Mouse (Mus musculus) gastrocnemius, postnatal 14 days (tissue): ENCODE measurements around the gene Wdr26. TPM values are rescaled to one million over a fixed set of nuclear protein-coding genes. Genes with fewer than 3 reads are reported as not detected.

Experiments used
- DNase-seq: peaks from one replicate; pipeline ENCODE4 v3.0.0; 2021; ENCODE audit warnings: mixed read lengths
- intact Hi-C: fragments of 180-260 bp; cut with DNase I; formaldehyde crosslinking; loops from one replicate; pipeline ENCODE4 v1.15.1; 2025; ENCODE audit warnings: low total_unique reads
- total RNA-seq, 2 experiments: library from RNA; stranded (reverse); gene quantifications; 2 replicates each; pipeline ENCODE4 v1.2.3; 2021

Wdr26 gene
- total RNA-seq, 2 experiments from 2014 or later, result 96.7 to 110 TPM

GRCm38 (mm10) chr1:181245554-181246486 is 34.0 kb upstream of the Wdr26 start:
- DNase-seq, result no peak
- intact Hi-C loops, result no loop called here

- DNase-seq, result no peak
- intact Hi-C loops, result no loop called here
Observed at GRCm38 (mm10) chr1:181245067-181245466, 33.3 kb upstream of the Wdr26 start.

- intact Hi-C loops, result no loop called here
- DNase-seq, result no peak
Observed at GRCm38 (mm10) chr1:181241185-181241584, 29.4 kb upstream of the Wdr26 start.

GRCm38 (mm10) chr1:181237332-181237731 is 25.5 kb upstream of the Wdr26 start:
- intact Hi-C loops, result no loop called here
- no peak for DNase-seq

GRCm38 (mm10) chr1:181234326-181235035 is 22.7 kb upstream of the Wdr26 start:
- DNase-seq, result peak; percentile 65
- intact Hi-C loops, result no loop called here

GRCm38 (mm10) chr1:181233734-181234133 is 21.9 kb upstream of the Wdr26 start:
- DNase-seq, result no peak
- intact Hi-C loops, result no loop called here

GRCm38 (mm10) chr1:181232307-181233027 is 20.7 kb upstream of the Wdr26 start:
- peak; percentile 85 for DNase-seq
- intact Hi-C loops, result no loop called here

- no peak for DNase-seq
- intact Hi-C loops, result no loop called here
Observed at GRCm38 (mm10) chr1:181231821-181232220, 20.0 kb upstream of the Wdr26 start.

- intact Hi-C loops, result no loop called here
- DNase-seq, result no peak
Observed at GRCm38 (mm10) chr1:181231262-181231661, 19.5 kb upstream of the Wdr26 start.

GRCm38 (mm10) chr1:181230731-181231148 is 18.9 kb upstream of the Wdr26 start:
- DNase-seq, result no peak
- intact Hi-C loops, result no loop called here

- DNase-seq, result no peak
- intact Hi-C loops, result no loop called here
Observed at GRCm38 (mm10) chr1:181229046-181229445, 17.2 kb upstream of the Wdr26 start.

GRCm38 (mm10) chr1:181228591-181228990 is 16.8 kb upstream of the Wdr26 start:
- intact Hi-C loops, result no loop called here
- no peak for DNase-seq

- DNase-seq, result no peak
- intact Hi-C loops, result no loop called here
Observed at GRCm38 (mm10) chr1:181227804-181228203, 16.0 kb upstream of the Wdr26 start.

- no peak for DNase-seq
- intact Hi-C loops, result no loop called here
Observed at GRCm38 (mm10) chr1:181226850-181227249, 15.0 kb upstream of the Wdr26 start.

GRCm38 (mm10) chr1:181225281-181225680 is 13.5 kb upstream of the Wdr26 start:
- intact Hi-C loops, result no loop called here

GRCm38 (mm10) chr1:181222041-181222440 is 10.2 kb upstream of the Wdr26 start:
- intact Hi-C loops, result no loop called here
- no peak for DNase-seq

More at GRCm38 (mm10) chr1:181225281-181225680, 13.5 kb upstream of the Wdr26 start:
- no peak for DNase-seq

- DNase-seq, result no peak
- intact Hi-C loops, result no loop called here
Observed at GRCm38 (mm10) chr1:181216315-181216714, 4.5 kb upstream of the Wdr26 start.

GRCm38 (mm10) chr1:181214296-181215035 is 2.7 kb upstream of the Wdr26 start:
- intact Hi-C loops, result no loop called here
- no peak for DNase-seq

- intact Hi-C loops, result no loop called here
- peak; percentile 43 for DNase-seq
Observed at GRCm38 (mm10) chr1:181211403-181211919, 340 bp downstream of the Wdr26 start.
